Mouse (Mus musculus): Measurements from ENCODE around the gene Aim2. TPM values are rescaled to one million over a fixed set of nuclear protein-coding genes. Genes with fewer than 3 reads are reported as not detected.

The Aim2 gene
- polyA plus RNA-seq, 1 experiment from 2014 or later, result 3.1 TPM

DNA sequence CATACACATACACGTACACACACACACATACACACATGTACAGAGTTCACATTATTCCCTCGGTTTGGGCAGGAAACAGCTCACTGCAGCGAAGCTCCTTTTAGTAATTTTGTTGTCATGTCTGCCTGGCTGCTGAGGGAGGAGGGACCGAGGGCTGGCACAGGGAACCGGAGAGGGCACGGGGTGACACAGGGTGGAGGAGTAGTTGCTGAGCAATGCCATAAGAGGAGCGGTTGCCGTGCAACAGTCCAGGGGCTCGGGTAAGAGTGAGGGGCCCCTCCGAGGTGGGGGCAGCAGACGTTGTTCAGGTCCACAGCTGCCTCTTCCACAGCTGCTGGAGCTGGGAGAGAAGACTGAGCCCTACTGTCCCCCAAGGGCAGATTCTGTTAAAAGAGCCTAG lies 14.8 kb upstream of the Aim2 start:
- Histone ChIP-seq H3K4me2 (no peak overlapping the region), H3K36me3 (ENCODE audit: control insufficient read depth, insufficient read depth, low read length) (no peaks in the 10 kb centered on the region), H3K27ac (ENCODE audit: low read depth, low read length) (no peak overlapping the region), H3K9ac (ENCODE audit: low read depth, low read length) (no peak overlapping the region), H3K27me3 (ENCODE audit: control insufficient read depth, insufficient read depth, low read length) (no peaks in the 10 kb centered on the region), H3K4me1 (ENCODE audit: control insufficient read depth, insufficient read depth, low read length) (peaks cover 7% of the 10 kb centered on the region; the same call in 1 of the 2 replicates), H3K9me3 (replicated peaks; ENCODE audit: control insufficient read depth, low read length) (no peaks in the 10 kb centered on the region), H3K4me3 (ENCODE audit: low read depth, low read length) (no peak overlapping the region)
- ATAC-seq (replicated peaks; ENCODE audit: insufficient number of reproducible peaks, low FRiP score, low TSS enrichment), result no peak
- WGBS (ENCODE audit: insufficient replicate concordance), result 62% methylated on average over 11 of the region's 11 CpGs

DNA sequence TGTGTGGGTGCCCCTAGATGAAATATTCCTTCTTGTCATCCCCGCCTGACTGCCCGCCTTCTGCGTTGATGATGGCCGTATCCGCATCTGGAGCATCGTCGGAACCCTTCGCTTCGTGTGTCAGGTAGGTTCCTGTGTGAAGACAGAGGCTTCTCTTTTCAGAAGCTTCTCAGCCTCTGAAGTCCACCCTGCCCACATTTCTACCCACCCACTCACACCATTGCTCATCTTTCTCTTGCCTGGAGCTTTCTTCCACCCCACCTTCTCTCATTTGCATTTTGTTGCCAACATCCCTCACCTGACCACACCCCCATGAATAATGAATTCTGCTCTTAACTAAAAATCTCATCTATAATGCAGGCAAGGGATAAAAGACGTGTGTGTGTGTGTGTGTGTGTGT lies 13.7 kb upstream of the Aim2 start:
- Histone ChIP-seq H3K4me3 (ENCODE audit: low read depth, low read length) (no peak overlapping the region), H3K27ac (ENCODE audit: low read depth, low read length) (no peak overlapping the region), H3K27me3 (ENCODE audit: control insufficient read depth, insufficient read depth, low read length) (no peaks in the 10 kb centered on the region), H3K4me1 (ENCODE audit: control insufficient read depth, insufficient read depth, low read length) (peaks cover 7% of the 10 kb centered on the region; the same call in 1 of the 2 replicates), H3K9ac (ENCODE audit: low read depth, low read length) (no peak overlapping the region), H3K36me3 (ENCODE audit: control insufficient read depth, insufficient read depth, low read length) (no peaks in the 10 kb centered on the region), H3K9me3 (replicated peaks; ENCODE audit: control insufficient read depth, low read length) (no peaks in the 10 kb centered on the region), H3K4me2 (no peak overlapping the region)
- 87% methylated on average over 10 of the region's 10 CpGs for WGBS (ENCODE audit: insufficient replicate concordance)
- ATAC-seq (replicated peaks; ENCODE audit: insufficient number of reproducible peaks, low FRiP score, low TSS enrichment), result no peak

DNA sequence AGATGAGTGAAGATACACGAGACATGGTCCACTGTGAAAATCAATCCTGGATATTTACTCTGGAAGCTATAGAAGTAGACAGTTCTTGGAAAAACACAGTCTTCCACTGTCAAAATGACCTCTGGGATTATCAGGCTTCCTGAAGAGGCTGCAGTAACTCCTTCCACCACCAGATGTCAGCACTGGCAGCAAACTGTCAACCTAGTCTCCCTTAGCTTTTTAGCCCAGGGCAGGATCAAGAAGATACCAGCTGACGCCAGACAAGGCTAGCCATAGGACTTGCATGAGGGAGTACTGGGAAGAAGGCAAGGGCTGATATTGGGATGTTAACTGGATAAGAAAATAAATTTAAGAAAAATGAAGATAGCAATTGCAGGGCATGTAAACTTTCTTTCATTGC lies 11.1 kb upstream of the Aim2 start:
- no peak overlapping the region for H3K4me2 ChIP-seq
- H3K4me1 ChIP-seq (ENCODE audit: control insufficient read depth, insufficient read depth, low read length), result no peaks in the 10 kb centered on the region; the same call in 1 of the 2 replicates
- H3K4me3 ChIP-seq (ENCODE audit: low read depth, low read length), result no peak overlapping the region
- no peak for ATAC-seq (replicated peaks; ENCODE audit: insufficient number of reproducible peaks, low FRiP score, low TSS enrichment)
- H3K9me3 ChIP-seq (replicated peaks; ENCODE audit: control insufficient read depth, low read length), result no peaks in the 10 kb centered on the region
- H3K9ac ChIP-seq (ENCODE audit: low read depth, low read length), result no peak overlapping the region
- no peaks in the 10 kb centered on the region for H3K36me3 ChIP-seq (ENCODE audit: control insufficient read depth, insufficient read depth, low read length)
- 6% methylated on average over 2 of the region's 2 CpGs for whole genome bisulfite sequencing (ENCODE audit: insufficient replicate concordance)
- no peaks in the 10 kb centered on the region for H3K27me3 ChIP-seq (ENCODE audit: control insufficient read depth, insufficient read depth, low read length)
- no peak overlapping the region for H3K27ac ChIP-seq (ENCODE audit: low read depth, low read length)

DNA sequence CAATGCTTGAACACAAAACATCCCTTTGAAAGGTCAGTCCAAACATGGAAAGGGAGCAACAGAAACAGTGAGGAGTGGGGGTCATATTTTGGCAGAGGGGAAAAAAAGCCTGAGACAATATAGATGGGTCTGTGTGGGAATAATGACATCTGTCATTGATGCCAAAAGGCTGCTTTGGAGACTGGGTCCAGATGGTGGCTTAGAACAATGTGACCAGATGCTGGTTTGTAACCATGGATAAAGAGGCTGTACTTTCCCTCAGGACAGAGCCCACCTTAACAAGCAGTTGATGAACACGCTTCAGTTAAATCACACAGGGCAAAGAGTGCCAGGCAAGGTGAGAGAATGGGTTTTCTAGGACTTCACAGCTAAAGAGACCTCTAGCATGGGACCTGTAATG lies 8.3 kb upstream of the Aim2 start:
- Histone ChIP-seq H3K9ac (ENCODE audit: low read depth, low read length) (no peak overlapping the region), H3K36me3 (ENCODE audit: control insufficient read depth, insufficient read depth, low read length) (no peaks in the 10 kb centered on the region), H3K4me1 (ENCODE audit: control insufficient read depth, insufficient read depth, low read length) (no peaks in the 10 kb centered on the region), H3K4me3 (ENCODE audit: low read depth, low read length) (no peak overlapping the region), H3K27ac (ENCODE audit: low read depth, low read length) (no peak overlapping the region), H3K27me3 (ENCODE audit: control insufficient read depth, insufficient read depth, low read length) (no peaks in the 10 kb centered on the region), H3K4me2 (no peak overlapping the region), H3K9me3 (replicated peaks; ENCODE audit: control insufficient read depth, low read length) (no peaks in the 10 kb centered on the region)
- 84% methylated on average over 1 of the region's 1 CpGs for WGBS (ENCODE audit: insufficient replicate concordance)
- no peak for ATAC-seq (replicated peaks; ENCODE audit: insufficient number of reproducible peaks, low FRiP score, low TSS enrichment)

DNA sequence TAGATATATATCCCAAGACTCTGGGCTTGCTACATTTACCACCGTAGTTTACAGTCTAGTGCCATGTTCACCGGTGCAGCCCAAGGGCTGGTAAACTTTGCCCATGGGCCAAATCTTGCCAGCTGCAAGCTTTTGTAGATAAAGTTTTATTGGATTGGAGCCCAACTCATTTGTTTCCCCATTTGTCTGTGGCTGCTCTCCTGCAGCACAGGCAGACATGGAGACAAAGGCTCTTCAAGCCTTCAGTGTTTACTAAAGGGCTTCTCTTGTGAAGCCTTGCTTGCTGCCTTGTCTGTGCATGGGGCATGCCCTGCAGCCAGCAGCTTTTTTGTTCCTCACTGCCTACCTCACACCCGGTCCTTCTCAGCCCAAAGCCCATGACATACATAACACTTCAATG lies 6.7 kb upstream of the Aim2 start:
- Histone ChIP-seq H3K4me2 (no peak overlapping the region), H3K27me3 (ENCODE audit: control insufficient read depth, insufficient read depth, low read length) (no peaks in the 10 kb centered on the region), H3K9me3 (replicated peaks; ENCODE audit: control insufficient read depth, low read length) (no peaks in the 10 kb centered on the region), H3K4me3 (ENCODE audit: low read depth, low read length) (no peak overlapping the region), H3K4me1 (ENCODE audit: control insufficient read depth, insufficient read depth, low read length) (peaks cover 6% of the 10 kb centered on the region; the same call in 1 of the 2 replicates), H3K9ac (ENCODE audit: low read depth, low read length) (no peak overlapping the region), H3K36me3 (ENCODE audit: control insufficient read depth, insufficient read depth, low read length) (no peaks in the 10 kb centered on the region), H3K27ac (ENCODE audit: low read depth, low read length) (no peak overlapping the region)
- WGBS (ENCODE audit: insufficient replicate concordance), result 72% methylated on average over 3 of the region's 3 CpGs
- ATAC-seq (replicated peaks; ENCODE audit: insufficient number of reproducible peaks, low FRiP score, low TSS enrichment), result no peak

DNA sequence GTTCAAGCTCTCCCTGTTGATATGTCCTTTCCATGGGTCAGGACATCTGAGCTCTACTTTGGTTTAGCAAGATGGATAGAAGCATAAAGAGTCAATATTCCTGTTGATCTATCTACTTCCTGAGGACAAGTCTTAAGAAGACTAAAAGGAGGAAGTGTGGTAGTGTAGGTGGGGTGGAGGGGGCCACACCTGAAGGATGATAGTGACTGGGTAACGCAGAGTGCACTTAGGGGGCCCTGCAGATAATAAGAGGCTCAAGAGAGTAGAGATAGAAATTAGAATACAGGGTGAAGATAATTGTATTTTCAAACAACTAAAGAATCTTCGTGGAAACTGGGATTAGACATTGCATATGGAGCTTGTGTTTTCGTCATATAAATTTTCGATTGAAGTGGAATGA lies 5.6 kb upstream of the Aim2 start:
- Histone ChIP-seq H3K36me3 (ENCODE audit: control insufficient read depth, insufficient read depth, low read length) (no peaks in the 10 kb centered on the region), H3K4me2 (no peak overlapping the region)
- ATAC-seq (replicated peaks; ENCODE audit: insufficient number of reproducible peaks, low FRiP score, low TSS enrichment), result no peak

DNA sequence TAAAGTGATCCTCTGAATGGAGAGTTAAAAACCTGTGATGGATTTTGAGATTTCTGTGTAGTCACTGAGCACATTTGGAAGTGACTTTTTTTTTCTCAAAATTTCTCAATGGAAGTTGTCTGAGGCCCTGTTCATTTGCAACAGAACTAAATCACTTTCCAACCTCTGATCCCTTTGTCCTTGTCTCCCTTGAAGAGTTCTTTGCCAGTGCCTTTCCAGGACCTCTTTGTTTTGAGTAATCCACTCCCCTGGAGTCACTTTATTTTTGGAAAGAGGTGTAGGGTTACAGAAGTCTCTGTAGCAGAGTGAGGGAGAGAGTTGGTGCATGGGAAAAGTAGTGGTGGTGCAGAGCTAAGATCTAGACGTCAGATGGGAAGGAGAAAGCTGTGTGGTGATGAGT lies 2.2 kb upstream of the Aim2 start:
- Histone ChIP-seq H3K9ac (ENCODE audit: low read depth, low read length) (no peak overlapping the region), H3K27me3 (ENCODE audit: control insufficient read depth, insufficient read depth, low read length) (no peaks in the 10 kb centered on the region), H3K36me3 (ENCODE audit: control insufficient read depth, insufficient read depth, low read length) (no peaks in the 10 kb centered on the region), H3K4me3 (ENCODE audit: low read depth, low read length) (no peak overlapping the region), H3K27ac (ENCODE audit: low read depth, low read length) (no peak overlapping the region), H3K4me2 (no peak overlapping the region), H3K9me3 (replicated peaks; ENCODE audit: control insufficient read depth, low read length) (no peaks in the 10 kb centered on the region), H3K4me1 (ENCODE audit: control insufficient read depth, insufficient read depth, low read length) (peaks cover 7% of the 10 kb centered on the region; the same call in 1 of the 2 replicates)
- ATAC-seq (replicated peaks; ENCODE audit: insufficient number of reproducible peaks, low FRiP score, low TSS enrichment), result no peak
- WGBS (ENCODE audit: insufficient replicate concordance), result 13% methylated on average over 1 of the region's 1 CpGs

More for the DNA sequence above, 5.6 kb upstream of the Aim2 start:
- WGBS (ENCODE audit: insufficient replicate concordance), result 80% methylated on average over 4 of the region's 4 CpGs
- H3K4me3 ChIP-seq (ENCODE audit: low read depth, low read length), result no peak overlapping the region
- H3K4me1 ChIP-seq (ENCODE audit: control insufficient read depth, insufficient read depth, low read length), result peaks cover 7% of the 10 kb centered on the region; the same call in 1 of the 2 replicates
- no peak overlapping the region for H3K27ac ChIP-seq (ENCODE audit: low read depth, low read length)
- H3K9ac ChIP-seq (ENCODE audit: low read depth, low read length), result no peak overlapping the region
- no peaks in the 10 kb centered on the region for H3K27me3 ChIP-seq (ENCODE audit: control insufficient read depth, insufficient read depth, low read length)
- H3K9me3 ChIP-seq (replicated peaks; ENCODE audit: control insufficient read depth, low read length), result no peaks in the 10 kb centered on the region

DNA sequence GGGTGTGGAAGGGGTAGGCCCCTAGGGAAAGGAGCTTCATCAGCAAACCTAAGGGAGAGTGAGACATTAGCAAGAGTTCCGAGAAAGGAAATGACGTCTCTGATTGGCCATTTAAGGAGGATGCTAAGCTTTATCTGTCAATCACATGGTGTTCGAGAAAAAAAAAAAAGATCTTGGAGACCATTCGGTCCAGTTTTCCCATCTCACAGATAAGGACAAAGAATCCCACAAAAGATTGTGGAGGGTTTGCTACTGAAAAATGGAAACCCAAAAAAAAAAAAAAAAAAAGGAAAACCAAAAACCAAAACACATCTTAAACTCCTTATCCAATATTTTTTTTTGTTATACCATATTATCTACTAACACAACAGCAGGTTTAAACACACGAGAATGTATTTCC lies 1.5 kb upstream of the Aim2 start:
- Histone ChIP-seq H3K4me3 (ENCODE audit: low read depth, low read length) (no peak overlapping the region), H3K27ac (ENCODE audit: low read depth, low read length) (no peak overlapping the region)

DNA sequence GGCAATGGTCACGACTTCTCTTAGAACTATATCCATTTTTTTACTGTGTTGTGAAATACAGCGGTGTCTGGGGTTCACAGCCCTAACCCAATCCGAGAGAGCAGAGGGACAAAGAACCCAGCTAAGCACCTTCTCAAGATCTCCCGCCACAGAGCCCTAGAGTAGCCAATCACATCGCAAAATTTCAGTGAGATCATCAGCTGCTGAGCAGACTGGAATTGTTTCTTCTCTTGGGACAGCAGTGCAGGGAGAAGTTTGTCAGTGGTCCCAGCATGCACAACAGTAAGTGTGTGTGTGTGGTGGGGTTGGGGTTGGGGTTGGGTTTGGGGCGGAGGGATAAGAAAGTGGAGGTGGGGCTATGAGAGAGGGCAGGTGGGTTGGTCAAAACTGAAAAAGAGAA lies 733 bp upstream of the Aim2 start:
- H3K27ac ChIP-seq (ENCODE audit: low read depth, low read length), result no peak overlapping the region
- peak; percentile 79 for ATAC-seq (replicated peaks; ENCODE audit: insufficient number of reproducible peaks, low FRiP score, low TSS enrichment)
- peak overlapping the region; percentile 72 for H3K4me2 ChIP-seq
- H3K4me1 ChIP-seq (ENCODE audit: control insufficient read depth, insufficient read depth, low read length), result peaks cover 7% of the 10 kb centered on the region
- H3K9me3 ChIP-seq (replicated peaks; ENCODE audit: control insufficient read depth, low read length), result no peaks in the 10 kb centered on the region
- WGBS (ENCODE audit: insufficient replicate concordance), result under 1% methylated on average over 6 of the region's 6 CpGs
- H3K4me3 ChIP-seq (ENCODE audit: low read depth, low read length), result peak overlapping the region; percentile 39
- H3K36me3 ChIP-seq (ENCODE audit: control insufficient read depth, insufficient read depth, low read length), result no peaks in the 10 kb centered on the region
- peak overlapping the region; percentile 58 for H3K9ac ChIP-seq (ENCODE audit: low read depth, low read length)
- no peaks in the 10 kb centered on the region for H3K27me3 ChIP-seq (ENCODE audit: control insufficient read depth, insufficient read depth, low read length)

More for the DNA sequence above, 1.5 kb upstream of the Aim2 start:
- WGBS (ENCODE audit: insufficient replicate concordance), result 51% methylated on average over 5 of the region's 5 CpGs
- no peak overlapping the region for H3K4me2 ChIP-seq
- no peaks in the 10 kb centered on the region for H3K36me3 ChIP-seq (ENCODE audit: control insufficient read depth, insufficient read depth, low read length)
- H3K27me3 ChIP-seq (ENCODE audit: control insufficient read depth, insufficient read depth, low read length), result no peaks in the 10 kb centered on the region
- H3K4me1 ChIP-seq (ENCODE audit: control insufficient read depth, insufficient read depth, low read length), result peaks cover 7% of the 10 kb centered on the region; the same call in 1 of the 2 replicates
- no peaks in the 10 kb centered on the region for H3K9me3 ChIP-seq (replicated peaks; ENCODE audit: control insufficient read depth, low read length)
- ATAC-seq (replicated peaks; ENCODE audit: insufficient number of reproducible peaks, low FRiP score, low TSS enrichment), result no peak
- no peak overlapping the region for H3K9ac ChIP-seq (ENCODE audit: low read depth, low read length)

Data from heart, embryonic 11.5 days (tissue).